Mouse (Mus musculus) intestine, embryonic 16.5 days (tissue): ENCODE data around the gene Olfr1042. TPM values are rescaled to one million over a fixed set of nuclear protein-coding genes. Genes with fewer than 3 reads are reported as not detected.
"Not testable (repeated sequence)": the region's sequence is repeated elsewhere in the genome, so short reads cannot be mapped to it uniquely, and the experiment has no call there.

Experiments used
- ATAC-seq: fragments of 200-750 bp; cut with Nextera tagmentation; 2 replicates; pipeline ENCODE4 v1.8.0; 2017; ENCODE audit warnings: moderate TSS enrichment, moderate library complexity
- H3K27ac ChIP-seq: fragments of 300-500 bp; sonication (generic); 2 replicates; pipeline ENCODE4 v1.5.1; 2014; ENCODE audit warnings: mild to moderate bottlenecking, low read length
- H3K27me3 ChIP-seq: fragments of 300-500 bp; sonication (generic); replicated peaks from 2 replicates; pipeline ENCODE4 v1.6.1; 2014; ENCODE audit warnings: low read length, control low read depth, mixed read lengths; ENCODE audit not compliant: control insufficient read depth, insufficient read depth
- H3K36me3 ChIP-seq: fragments of 300-500 bp; sonication (generic); 2 replicates; pipeline ENCODE4 v1.6.1; 2014; ENCODE audit warnings: low read length, control low read depth; ENCODE audit not compliant: control insufficient read depth, insufficient read depth
- H3K4me1 ChIP-seq: fragments of 300-500 bp; sonication (generic); 2 replicates; pipeline ENCODE4 v1.6.1; 2014; ENCODE audit warnings: low read length, control low read depth, mixed read lengths; ENCODE audit not compliant: control insufficient read depth, insufficient read depth
- H3K4me2 ChIP-seq: fragments of 300-500 bp; sonication (generic); 2 replicates; pipeline ENCODE4 v1.6.1; 2014; ENCODE audit warnings: low read depth, low read length, control low read depth
- H3K4me3 ChIP-seq: fragments of 300-500 bp; sonication (generic); 2 replicates; pipeline ENCODE4 v1.5.1; 2014; ENCODE audit warnings: mild to moderate bottlenecking, low read length
- H3K9ac ChIP-seq: fragments of 300-500 bp; sonication (generic); 2 replicates; pipeline ENCODE4 v1.6.1; 2014; ENCODE audit warnings: low read depth, low read length
- H3K9me3 ChIP-seq: fragments of 300-500 bp; sonication (generic); 2 replicates; pipeline ENCODE4 v1.6.1; 2016; ENCODE audit warnings: low read length, control low read depth; ENCODE audit not compliant: control insufficient read depth
- WGBS: fragments of 180-500 bp; shearing (Covaris S2); extraction: QIAGEN DNeasy Blood & Tissue Kit; methylation state at CpG from one replicate; pipeline ENCODE4 v1.1.7; 2014; 5-methylcytosine and 5-hydroxymethylcytosine counted together
- polyA plus RNA-seq: library from polyadenylated mRNA; unstranded; fragments of >200 nt; fragmentation: Nextera tagmentation; extraction: Ambion mirVana; gene quantifications from 2 replicates; pipeline ENCODE4 v1.2.1, GENCODE M21; 2015

Olfr1042 gene
- not detected in 2 replicates for polyA plus RNA-seq

DNA sequence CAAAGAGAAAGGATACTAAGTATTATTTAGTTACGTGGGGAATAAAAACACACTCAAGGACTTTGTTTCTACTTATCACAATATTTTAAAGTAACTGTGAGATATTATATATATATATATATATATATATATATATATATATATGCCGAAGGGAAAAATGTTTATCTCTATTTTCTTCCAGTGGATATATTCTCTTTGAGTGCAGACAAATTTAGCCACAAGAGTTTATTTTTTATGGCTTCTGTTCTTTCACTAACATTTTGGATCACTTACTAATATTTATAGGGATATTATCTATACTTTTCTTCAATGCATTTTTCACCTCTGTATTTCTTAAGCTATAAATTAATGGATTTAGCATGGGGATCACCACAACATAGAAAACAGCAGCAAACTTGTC is at the start of gene Olfr1042:
Gene Olfr1042 (minus strand): TSS at position 101 of the 400 bp plus-strand sequence.
- no peak within 1 kb of the TSS for H3K27ac ChIP-seq
- no peaks in the 10 kb centered on the region for H3K9me3 ChIP-seq
- no peaks in the 10 kb centered on the region for H3K27me3 ChIP-seq
- no peaks in the 10 kb centered on the region for H3K4me1 ChIP-seq
- WGBS: 84% methylated on average over 2 of the region's 2 CpGs
- H3K4me2 ChIP-seq: no peak within 1 kb of the TSS
- no peak for ATAC-seq
- H3K36me3 ChIP-seq: no peaks in the 10 kb centered on the region
- no peak within 1 kb of the TSS for H3K4me3 ChIP-seq
- H3K9ac ChIP-seq: no peak within 1 kb of the TSS

DNA sequence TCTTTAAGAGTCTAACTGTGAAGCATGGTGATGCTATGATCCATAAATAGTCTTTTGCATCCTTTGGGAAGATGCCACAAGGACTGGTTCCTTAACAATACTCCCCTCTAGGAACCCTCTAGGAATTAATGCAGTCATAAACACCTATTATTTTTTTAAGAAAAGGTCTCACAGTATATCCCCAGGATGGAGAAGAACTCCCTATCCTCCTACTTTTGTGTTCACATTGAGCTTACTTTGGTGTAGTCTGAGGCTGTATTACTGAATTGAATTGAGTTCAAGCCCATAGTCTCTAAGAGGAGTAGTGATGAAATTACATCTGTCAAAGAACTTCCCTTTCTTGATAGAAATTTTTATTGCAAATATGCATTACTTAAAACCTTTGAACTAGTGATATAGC is 41.3 kb upstream of the Olfr1042 start, which contains the start of gene Olfr1045:
Gene Olfr1045 (minus strand): TSS at position 101 of the 400 bp plus-strand sequence.
- Histone ChIP-seq H3K9me3 (no peaks in the 10 kb centered on the region), H3K4me2 (no peak within 1 kb of the TSS), H3K27me3 (no peaks in the 10 kb centered on the region), H3K4me3 (no peak within 1 kb of the TSS), H3K9ac (no peak within 1 kb of the TSS), H3K27ac (no peak within 1 kb of the TSS), H3K36me3 (no peaks in the 10 kb centered on the region), H3K4me1 (no peaks in the 10 kb centered on the region)
- ATAC-seq: no peak

DNA sequence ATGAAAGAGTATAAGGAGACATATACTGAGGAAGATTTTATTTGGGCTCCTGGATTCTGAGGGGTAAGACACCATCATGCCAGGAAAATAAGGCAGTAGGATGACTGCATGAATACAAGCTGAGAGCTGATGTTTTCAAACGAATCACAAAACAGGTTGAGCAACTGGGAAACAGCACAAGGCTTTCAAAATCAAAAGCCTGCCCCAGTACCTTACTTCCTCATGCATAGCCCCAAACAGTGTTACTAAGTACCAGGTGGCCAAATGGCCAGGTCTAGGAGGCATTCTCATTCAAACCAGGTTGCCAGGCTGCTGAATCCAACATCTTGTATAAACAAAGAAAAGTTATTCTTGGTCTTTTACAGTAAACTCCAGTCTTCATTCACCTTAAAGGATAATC is 34.2 kb upstream of the Olfr1042 start:
- no peaks in the 10 kb centered on the region for H3K27me3 ChIP-seq
- no peaks in the 10 kb centered on the region for H3K4me1 ChIP-seq
- H3K36me3 ChIP-seq: no peaks in the 10 kb centered on the region
- H3K9ac ChIP-seq: no peak overlapping the region
- no peak overlapping the region for H3K27ac ChIP-seq
- no peak for ATAC-seq
- no peaks in the 10 kb centered on the region for H3K9me3 ChIP-seq
- H3K4me3 ChIP-seq: no peak overlapping the region
- WGBS: 47% methylated on average over 1 of the region's 1 CpGs
- no peak overlapping the region for H3K4me2 ChIP-seq

GRCm38 (mm10) chr2:86185583-86185982 is 23.9 kb upstream of the Olfr1042 start, which contains the start of gene Olfr52:
Olfr52 (minus strand) TSS chr2:86185683.
- no peaks in the 10 kb centered on the region for H3K27me3 ChIP-seq
- no peak within 1 kb of the TSS for H3K27ac ChIP-seq
- H3K4me1 ChIP-seq: no peaks in the 10 kb centered on the region
- no peak for ATAC-seq
- no peaks in the 10 kb centered on the region for H3K36me3 ChIP-seq
- H3K9me3 ChIP-seq: no peaks in the 10 kb centered on the region
- H3K4me2 ChIP-seq: no peak within 1 kb of the TSS
- H3K4me3 ChIP-seq: no peak within 1 kb of the TSS
- H3K9ac ChIP-seq: no peak within 1 kb of the TSS

- Histone ChIP-seq H3K27ac (no peak overlapping the region), H3K27me3 (no peaks in the 10 kb centered on the region), H3K36me3 (no peaks in the 10 kb centered on the region), H3K4me3 (no peak overlapping the region), H3K4me1 (no peaks in the 10 kb centered on the region), H3K9me3 (no peaks in the 10 kb centered on the region), H3K9ac (no peak overlapping the region), H3K4me2 (no peak overlapping the region)
- no peak for ATAC-seq
- WGBS: 78% methylated on average over 3 of the region's 3 CpGs
Measured at GRCm38 (mm10) chr2:86179950-86180349, 18.3 kb upstream of the Olfr1042 start.

DNA sequence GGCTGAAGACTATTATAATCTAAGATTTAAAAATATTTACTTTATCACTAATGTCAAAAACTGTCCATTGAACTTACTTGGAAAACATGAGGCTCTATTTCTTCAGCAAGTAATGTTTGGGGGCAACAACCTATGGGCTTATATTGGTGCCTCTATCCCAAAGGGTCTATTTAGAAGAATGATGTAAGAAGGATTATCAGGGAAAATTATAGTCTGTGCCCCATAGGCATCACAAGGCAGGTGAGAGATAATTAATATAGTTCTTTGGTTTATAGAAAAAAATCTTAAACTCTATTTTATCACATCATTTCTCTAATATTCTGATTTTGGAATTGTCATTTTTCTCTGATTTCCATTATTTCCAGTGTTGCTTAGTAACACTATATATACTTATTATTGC is 16.1 kb upstream of the Olfr1042 start, which contains the start of gene Olfr1044:
Gene Olfr1044 (minus strand): TSS at position 101 of the 400 bp plus-strand sequence.
- Histone ChIP-seq H3K27me3 (no peaks in the 10 kb centered on the region), H3K4me2 (no peak within 1 kb of the TSS), H3K36me3 (no peaks in the 10 kb centered on the region), H3K4me1 (no peaks in the 10 kb centered on the region), H3K9ac (no peak within 1 kb of the TSS), H3K27ac (no peak within 1 kb of the TSS), H3K4me3 (no peak within 1 kb of the TSS), H3K9me3 (no peaks in the 10 kb centered on the region)
- no peak for ATAC-seq

- H3K27me3 ChIP-seq, H3K9me3 ChIP-seq, ATAC-seq, H3K27ac ChIP-seq, H3K4me1 ChIP-seq, H3K4me3 ChIP-seq, H3K36me3 ChIP-seq, H3K4me2 ChIP-seq, H3K9ac ChIP-seq: not testable (repeated sequence)
- 91% methylated on average over 7 of the region's 7 CpGs for WGBS
Measured at GRCm38 (mm10) chr2:86175422-86175821, 13.8 kb upstream of the Olfr1042 start.

DNA sequence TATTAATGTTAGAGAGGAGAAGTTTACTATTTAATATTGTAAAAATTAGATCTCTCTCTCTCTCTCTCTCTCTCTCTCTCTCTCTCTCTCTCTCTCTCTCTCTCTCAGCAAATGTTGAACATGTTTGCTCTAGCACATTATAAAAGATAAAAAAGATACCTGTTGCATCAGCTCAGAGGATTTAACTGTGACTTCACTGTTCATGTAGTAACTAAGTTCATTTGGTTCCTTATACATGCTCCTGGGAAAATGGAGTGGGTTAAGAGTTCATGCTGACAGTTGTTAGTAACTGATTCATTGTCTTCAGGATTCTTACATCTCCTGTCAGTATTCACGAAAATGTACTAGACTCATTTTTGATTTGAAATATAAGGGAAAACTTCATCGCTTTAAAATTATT is 5.8 kb upstream of the Olfr1042 start, which contains the start of gene Olfr1043:
Gene Olfr1043 (minus strand): TSS at position 101 of the 400 bp plus-strand sequence.
- Histone ChIP-seq H3K4me3 (no peak within 1 kb of the TSS), H3K36me3 (no peaks in the 10 kb centered on the region), H3K9me3 (no peaks in the 10 kb centered on the region), H3K27ac (no peak within 1 kb of the TSS), H3K27me3 (no peaks in the 10 kb centered on the region), H3K4me1 (no peaks in the 10 kb centered on the region), H3K9ac (no peak within 1 kb of the TSS), H3K4me2 (no peak within 1 kb of the TSS)
- WGBS: 78% methylated on average over 2 of the region's 2 CpGs
- no peak for ATAC-seq

DNA sequence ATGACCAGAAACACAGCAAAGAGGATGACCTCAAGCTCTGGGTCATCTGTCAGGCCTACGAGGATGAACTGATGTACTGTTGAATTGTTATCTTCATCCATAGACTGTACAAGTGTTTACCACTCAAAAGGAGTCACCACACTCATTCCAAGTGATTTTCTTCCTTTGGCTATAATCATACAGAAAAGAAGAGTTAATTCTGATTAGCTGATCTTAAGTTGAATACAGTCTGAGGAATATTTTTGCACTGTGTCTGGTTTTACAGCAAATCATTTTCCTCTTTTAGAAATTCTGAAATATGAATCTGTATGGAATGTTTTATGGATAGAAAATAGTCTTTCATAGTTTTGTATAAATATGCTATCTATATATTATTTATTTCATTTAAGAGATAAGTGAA is 15.0 kb downstream of the Olfr1042 start, which contains the start of gene Olfr1040:
Gene Olfr1040 (minus strand): TSS at position 101 of the 400 bp plus-strand sequence.
- 78% methylated on average over 1 of the region's 1 CpGs for WGBS
- no peak for ATAC-seq
- H3K36me3 ChIP-seq: no peaks in the 10 kb centered on the region

GRCm38 (mm10) chr2:86135828-86136227 is 25.8 kb downstream of the Olfr1042 start, which contains the start of gene Olfr1039:
Olfr1039 (minus strand) TSS chr2:86135928.
- Histone ChIP-seq H3K9ac (no peak within 1 kb of the TSS), H3K4me1 (no peaks in the 10 kb centered on the region), H3K4me2 (no peak within 1 kb of the TSS), H3K27me3 (no peaks in the 10 kb centered on the region), H3K36me3 (no peaks in the 10 kb centered on the region), H3K27ac (no peak within 1 kb of the TSS), H3K9me3 (no peaks in the 10 kb centered on the region), H3K4me3 (no peak within 1 kb of the TSS)
- ATAC-seq: no peak
- 92% methylated on average over 1 of the region's 1 CpGs for WGBS

More for the DNA sequence above, 15.0 kb downstream of the Olfr1042 start, which contains the start of gene Olfr1040:
- Histone ChIP-seq H3K4me2 (no peak within 1 kb of the TSS), H3K9me3 (no peaks in the 10 kb centered on the region), H3K4me3 (no peak within 1 kb of the TSS), H3K4me1 (no peaks in the 10 kb centered on the region), H3K27ac (no peak within 1 kb of the TSS), H3K27me3 (no peaks in the 10 kb centered on the region), H3K9ac (no peak within 1 kb of the TSS)
